Mouse (Mus musculus) megakaryocyte, embryonic 14.5 days (primary cell): ENCODE data around the gene Ociad2. TPM values are rescaled to one million over a fixed set of nuclear protein-coding genes. Genes with fewer than 3 reads are reported as not detected.
A peak's percentile ranks its signal among the peaks of the same experiment; 100 is the strongest.

Experiments used
- H3K27me3 ChIP-seq: replicated peaks from 2 replicates; pipeline ENCODE3; 2012; ENCODE audit warnings: inconsistent platforms
- H3K36me3 ChIP-seq: replicated peaks from 2 replicates; pipeline ENCODE3; 2012; ENCODE audit warnings: low read length, inconsistent platforms, mixed read lengths
- H3K4me1 ChIP-seq: 2 replicates; pipeline ENCODE4 v1.6.1; 2012; ENCODE audit warnings: inconsistent platforms
- H3K4me3 ChIP-seq: replicated peaks from 2 replicates; pipeline ENCODE3; 2012; ENCODE audit warnings: moderate library complexity, mild to moderate bottlenecking, inconsistent platforms
- H3K9me3 ChIP-seq: 2 replicates; pipeline ENCODE4 v1.6.1; 2012; ENCODE audit warnings: inconsistent platforms
- FLI1 ChIP-seq: IDR thresholded peaks from 2 replicates; pipeline ENCODE4 v1.6.1; 2012; ENCODE audit warnings: low read length, inconsistent platforms, mixed read lengths
- GATA1 ChIP-seq: IDR thresholded peaks from 3 replicates; pipeline ENCODE4 v1.6.1; 2012; ENCODE audit warnings: mixed read lengths, low read length, inconsistent platforms, borderline replicate concordance
- polyA plus RNA-seq: library from polyadenylated mRNA; stranded (reverse); fragments of >175 nt; gene quantifications from 2 replicates; pipeline ENCODE4 v1.2.3, GENCODE M21; 2012; ENCODE audit warnings: low replicate concordance; ENCODE audit not compliant: insufficient read depth

The Ociad2 gene
- polyA plus RNA-seq, 1 experiment: 0.75 TPM

GRCm38 (mm10) chr5:73310401-73310800 lies 30.4 kb downstream of the Ociad2 start:
- Histone ChIP-seq H3K4me3 (no peak overlapping the region), H3K27me3 (no peaks in the 10 kb centered on the region), H3K4me1 (peaks cover 29% of the 10 kb centered on the region), H3K9me3 (no peaks in the 10 kb centered on the region), H3K36me3 (peaks cover 92% of the 10 kb centered on the region)
- TF ChIP-seq GATA1: no peak
- no peak for TF ChIP-seq FLI1

DNA sequence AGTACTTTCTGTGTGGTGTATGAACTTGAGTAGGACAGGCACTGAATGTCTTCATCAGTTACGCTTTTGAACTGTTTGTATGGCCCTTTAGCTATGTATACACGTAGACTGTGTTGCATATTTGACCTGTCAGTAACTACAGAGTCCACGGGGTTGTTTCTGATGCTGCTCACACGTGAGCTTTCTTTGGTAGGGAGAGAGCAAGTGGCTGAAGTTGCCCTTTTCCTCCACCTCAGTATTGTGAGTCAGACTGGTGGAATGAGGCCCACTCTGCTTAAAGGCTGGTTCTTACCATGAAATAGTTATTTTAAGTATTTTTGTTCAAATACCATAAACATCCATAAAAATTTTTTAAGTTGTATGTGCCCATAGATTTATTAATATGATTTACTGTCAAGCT lies 31.3 kb downstream of the Ociad2 start:
- H3K36me3 ChIP-seq: peaks cover 96% of the 10 kb centered on the region
- peaks cover 24% of the 10 kb centered on the region for H3K4me1 ChIP-seq
- H3K4me3 ChIP-seq: no peak overlapping the region
- H3K9me3 ChIP-seq: no peaks in the 10 kb centered on the region
- TF ChIP-seq FLI1 (no peak), GATA1 (no peak)
- no peaks in the 10 kb centered on the region for H3K27me3 ChIP-seq

DNA sequence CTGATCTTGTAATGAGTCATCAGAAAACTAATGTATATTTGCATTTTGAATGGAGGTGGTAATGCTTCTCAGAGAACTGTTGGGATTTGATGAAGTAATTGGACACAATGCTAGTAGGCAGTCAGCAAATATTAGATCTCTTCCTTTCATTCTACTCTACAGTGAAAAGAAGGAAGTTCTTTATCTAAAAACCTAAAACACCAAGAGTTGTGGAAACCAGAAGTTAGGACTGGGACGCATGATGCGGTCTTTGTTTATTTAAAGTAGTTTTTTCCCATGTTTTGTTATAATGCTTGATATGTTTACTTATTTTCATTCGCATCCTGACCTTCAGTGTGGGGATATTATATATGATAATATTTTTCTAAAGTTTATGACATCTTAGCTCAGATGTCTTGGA lies 33.5 kb downstream of the Ociad2 start:
- no peak overlapping the region for H3K4me3 ChIP-seq
- H3K36me3 ChIP-seq: peaks cover 97% of the 10 kb centered on the region

DNA sequence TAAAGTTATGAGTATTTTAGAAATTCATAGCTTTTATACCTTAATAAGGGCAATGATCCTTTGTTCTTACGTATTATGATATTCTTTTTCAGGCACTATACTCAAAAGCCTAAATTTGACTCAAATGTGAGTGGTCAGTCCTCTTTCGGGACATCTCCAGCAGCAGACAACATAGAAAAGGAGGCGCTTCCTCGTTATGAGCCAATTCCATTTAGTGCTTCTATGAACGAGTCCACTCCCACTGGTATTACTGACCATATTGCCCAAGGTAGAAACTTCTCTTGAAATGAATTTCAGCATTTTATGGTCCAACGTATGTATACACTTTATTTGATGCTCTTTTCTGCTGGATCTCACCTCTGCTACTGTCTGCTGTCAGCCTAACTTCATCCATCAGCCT lies 34.3 kb downstream of the Ociad2 start:
- Histone ChIP-seq H3K4me1 (peaks cover 23% of the 10 kb centered on the region), H3K36me3 (peaks cover 98% of the 10 kb centered on the region), H3K9me3 (no peaks in the 10 kb centered on the region), H3K4me3 (no peak overlapping the region), H3K27me3 (no peaks in the 10 kb centered on the region)
- TF ChIP-seq FLI1: no peak

More for the DNA sequence above, 33.5 kb downstream of the Ociad2 start:
- no peaks in the 10 kb centered on the region for H3K9me3 ChIP-seq
- H3K27me3 ChIP-seq: no peaks in the 10 kb centered on the region
- peaks cover 22% of the 10 kb centered on the region for H3K4me1 ChIP-seq
- no peak for TF ChIP-seq GATA1
- no peak for TF ChIP-seq FLI1

DNA sequence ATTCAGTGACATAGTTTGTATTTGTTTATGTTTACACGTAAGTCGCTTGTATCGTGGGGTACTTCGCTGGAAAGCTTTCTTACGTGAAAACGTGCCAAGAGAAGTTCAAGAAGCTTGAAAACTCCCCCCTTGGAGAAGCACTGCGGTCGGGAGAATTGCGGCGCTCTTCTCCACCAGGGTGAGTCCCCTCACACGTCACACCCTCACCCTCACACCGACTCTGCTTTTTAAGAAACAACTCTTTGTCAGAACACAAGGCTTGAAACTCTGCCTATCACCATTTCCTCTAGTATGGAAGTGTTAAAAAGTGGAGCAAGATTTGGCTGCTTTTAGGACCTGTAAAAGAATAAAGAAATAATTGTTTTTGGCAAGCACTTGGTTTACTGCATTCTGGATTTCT lies 36.3 kb downstream of the Ociad2 start:
- H3K4me1 ChIP-seq: peaks cover 22% of the 10 kb centered on the region
- no peaks in the 10 kb centered on the region for H3K9me3 ChIP-seq
- H3K27me3 ChIP-seq: no peaks in the 10 kb centered on the region
- TF ChIP-seq FLI1 (no peak), GATA1 (no peak)
- no peak overlapping the region for H3K4me3 ChIP-seq
- H3K36me3 ChIP-seq: peaks cover 99% of the 10 kb centered on the region

DNA sequence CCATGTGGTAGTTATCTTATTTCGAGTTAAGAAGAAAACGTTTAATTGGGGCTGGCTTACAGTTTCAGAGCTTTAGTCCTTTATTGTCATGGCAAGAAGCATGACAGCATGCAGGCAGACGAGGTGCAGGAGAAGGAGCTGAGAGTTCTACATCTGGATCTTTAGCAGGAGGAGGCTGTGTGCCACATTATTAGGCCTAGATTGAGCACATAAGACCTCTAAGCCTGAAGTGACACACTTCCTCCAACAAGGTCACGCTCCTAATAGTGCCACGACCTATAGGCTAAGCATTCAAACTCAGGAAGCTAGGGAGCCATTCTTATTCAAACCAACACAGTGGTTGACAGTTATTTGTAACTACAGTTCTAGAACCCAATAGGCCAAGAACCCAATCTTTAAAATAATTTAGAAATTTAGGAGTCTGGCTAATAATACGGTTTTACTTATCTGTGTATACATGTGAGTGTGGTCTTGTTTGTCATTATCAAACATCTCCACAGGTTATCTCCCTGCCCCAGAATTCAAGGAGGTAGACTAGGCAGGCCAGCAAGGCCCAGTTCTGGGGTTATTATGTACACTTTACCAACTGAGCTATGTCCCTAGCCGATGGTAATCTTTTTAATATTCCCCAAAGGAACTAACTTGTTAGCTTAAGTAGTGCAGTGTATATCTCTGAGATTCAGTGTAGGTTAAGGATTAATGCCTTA lies 39.1 kb downstream of the Ociad2 start:
- H3K27me3 ChIP-seq: no peaks in the 10 kb centered on the region
- peaks cover 96% of the 10 kb centered on the region for H3K36me3 ChIP-seq
- no peak overlapping the region for H3K4me3 ChIP-seq
- H3K9me3 ChIP-seq: no peaks in the 10 kb centered on the region
- TF ChIP-seq GATA1 (no peak), FLI1 (no peak)
- H3K4me1 ChIP-seq: peaks cover 25% of the 10 kb centered on the region

- Histone ChIP-seq H3K4me1 (peaks cover 47% of the 10 kb centered on the region), H3K36me3 (peaks cover 63% of the 10 kb centered on the region), H3K9me3 (no peaks in the 10 kb centered on the region), H3K27me3 (no peaks in the 10 kb centered on the region), H3K4me3 (no peak overlapping the region)
- TF ChIP-seq FLI1: no peak
- TF ChIP-seq GATA1: no peak
Measured at GRCm38 (mm10) chr5:73295916-73296315, 44.9 kb downstream of the Ociad2 start.

DNA sequence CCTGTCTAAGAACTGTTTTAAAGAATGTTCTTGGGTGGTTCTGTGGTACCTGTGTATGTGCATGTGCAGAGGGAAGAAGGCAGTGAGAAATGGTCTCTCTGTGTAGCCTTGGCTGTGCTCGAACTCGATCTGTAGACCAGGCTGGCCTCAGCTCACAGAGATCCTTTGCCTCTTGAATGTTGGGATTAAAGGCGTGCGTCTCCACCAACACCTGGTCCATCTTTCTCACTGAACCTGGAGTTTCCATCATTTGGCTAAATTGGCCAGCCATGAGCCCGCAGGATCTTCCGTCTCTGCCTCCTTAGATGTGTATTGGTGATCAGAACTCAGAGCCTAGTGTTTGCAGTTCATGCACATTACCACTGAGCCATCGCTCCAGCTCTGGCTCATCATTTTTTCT lies 45.8 kb downstream of the Ociad2 start:
- H3K27me3 ChIP-seq: no peaks in the 10 kb centered on the region
- no peaks in the 10 kb centered on the region for H3K9me3 ChIP-seq
- no peak for TF ChIP-seq FLI1
- TF ChIP-seq GATA1: no peak
- H3K4me3 ChIP-seq: peak overlapping the region; percentile 8
- peaks cover 53% of the 10 kb centered on the region for H3K4me1 ChIP-seq
- H3K36me3 ChIP-seq: peaks cover 54% of the 10 kb centered on the region

- no peaks in the 10 kb centered on the region for H3K27me3 ChIP-seq
- no peak for TF ChIP-seq FLI1
- no peak for TF ChIP-seq GATA1
- no peaks in the 10 kb centered on the region for H3K9me3 ChIP-seq
- peaks cover 66% of the 10 kb centered on the region for H3K4me1 ChIP-seq
- peak overlapping the region; percentile 99 for H3K4me3 ChIP-seq
- peaks cover 41% of the 10 kb centered on the region for H3K36me3 ChIP-seq
Measured at GRCm38 (mm10) chr5:73293458-73293827, 47.4 kb downstream of the Ociad2 start.

DNA sequence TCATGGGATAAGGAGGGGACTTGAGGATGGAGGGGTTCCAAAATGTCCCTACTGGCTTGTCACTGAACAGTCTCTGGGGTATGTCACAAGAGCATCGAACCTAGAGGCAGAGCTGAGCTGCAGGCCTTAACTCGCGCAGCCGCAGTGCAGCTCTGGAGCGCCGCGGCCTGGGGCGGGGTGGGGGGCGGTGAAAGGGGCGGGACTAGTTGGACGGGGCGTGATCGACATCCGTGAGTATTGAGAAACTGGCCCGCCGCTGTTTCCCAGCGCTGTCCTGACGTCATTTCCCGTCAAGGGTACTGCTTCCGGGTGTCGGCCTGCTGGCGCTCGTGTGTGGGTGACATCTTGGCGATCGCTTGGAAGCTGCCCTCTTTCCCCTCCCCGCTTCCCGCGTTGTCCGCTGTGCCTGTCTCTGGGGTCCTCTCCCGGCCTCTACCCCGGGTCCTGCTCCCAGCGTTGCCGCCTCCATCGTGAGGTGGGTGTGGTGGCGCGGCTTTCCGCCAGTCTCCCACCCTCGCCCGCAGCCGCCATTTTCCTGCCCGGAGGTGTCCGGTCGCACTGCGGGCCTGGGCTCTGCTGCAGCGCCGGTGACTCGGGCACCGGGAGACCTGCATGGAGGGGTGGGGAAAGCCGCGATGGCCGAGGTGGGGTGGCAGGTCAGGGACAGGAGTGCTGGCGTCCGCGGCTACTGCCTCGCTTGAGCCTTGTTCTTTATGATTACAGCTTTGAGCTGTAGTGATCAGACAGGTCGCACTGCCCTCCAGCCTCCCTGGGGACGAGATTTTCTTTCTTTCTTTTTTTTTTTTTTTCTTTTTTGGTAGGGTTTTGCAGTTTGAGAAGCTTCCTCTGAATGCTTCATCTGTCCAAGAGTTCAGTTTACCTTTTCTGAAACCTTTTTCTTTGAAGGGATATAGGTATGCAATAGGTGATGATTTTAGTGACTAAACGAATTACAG lies 48.0 kb downstream of the Ociad2 start, which contains the start of gene Ociad1:
Gene Ociad1, plus strand, starts transcription at position 283 of the 956 bp plus-strand sequence.
- H3K36me3 ChIP-seq: peaks cover 34% of the 10 kb centered on the region

More for the DNA sequence above, 48.0 kb downstream of the Ociad2 start, which contains the start of gene Ociad1:
- H3K27me3 ChIP-seq: no peaks in the 10 kb centered on the region
- peaks cover 67% of the 10 kb centered on the region for H3K4me1 ChIP-seq
- H3K9me3 ChIP-seq: no peaks in the 10 kb centered on the region
- peak within 1 kb of the TSS; percentile 99 for H3K4me3 ChIP-seq
- 0 out of 2 replicates have a peak, but pooled peaks have one; percentile 20 for TF ChIP-seq FLI1
- no peak for TF ChIP-seq GATA1
